Mouse (Mus musculus) left cerebral cortex, postnatal 14 days (tissue): Measurements from ENCODE around the gene Fdx1l. TPM values are rescaled to one million over a fixed set of nuclear protein-coding genes. Genes with fewer than 3 reads are reported as not detected.
A peak's percentile ranks its signal among the peaks of the same experiment; 100 is the strongest.
"Not testable (repeated sequence)": the region's sequence is repeated elsewhere in the genome, so short reads cannot be mapped to it uniquely, and the experiment has no call there.

ENCODE experiments used
- DNase-seq, 2 experiments: peaks; one replicate each; pipeline ENCODE4 v3.0.0; 2021 to 2022; ENCODE audit warnings: low spot score in 2 of 2, mixed read lengths in 1 of 2
- intact Hi-C: fragments of 180-260 bp; cut with DNase I; formaldehyde crosslinking; loops from one replicate; pipeline ENCODE4 v1.15.1; 2025
- total RNA-seq, 2 experiments: library from RNA; stranded (reverse); gene quantifications; 2 replicates each; pipeline ENCODE4 v1.2.3; 2021

Gene Fdx1l
- total RNA-seq, 2 experiments from 2014 or later, result 54.8 to 55.0 TPM

DNA sequence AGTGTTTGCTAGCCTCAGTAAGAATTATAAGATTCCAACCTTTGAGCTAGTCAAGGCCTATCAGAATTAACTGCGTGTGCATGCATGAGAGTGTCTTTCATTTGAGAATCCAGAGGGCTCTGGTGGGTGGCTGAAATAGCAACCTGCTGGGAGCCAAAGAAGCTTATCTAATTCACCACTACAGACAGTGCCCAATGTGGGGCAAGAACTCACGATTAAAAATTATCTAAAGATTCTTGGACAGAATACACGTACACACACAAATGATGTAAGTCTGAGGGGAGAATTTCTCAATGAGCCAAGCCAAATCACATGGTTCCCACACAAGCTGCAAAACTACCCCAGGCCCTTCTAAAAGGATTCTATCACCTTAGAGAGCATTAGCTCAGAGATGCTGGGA, 9.9 kb upstream of the Fdx1l start:
- no peak for DNase-seq
- intact Hi-C loops, result no loop called here

DNA sequence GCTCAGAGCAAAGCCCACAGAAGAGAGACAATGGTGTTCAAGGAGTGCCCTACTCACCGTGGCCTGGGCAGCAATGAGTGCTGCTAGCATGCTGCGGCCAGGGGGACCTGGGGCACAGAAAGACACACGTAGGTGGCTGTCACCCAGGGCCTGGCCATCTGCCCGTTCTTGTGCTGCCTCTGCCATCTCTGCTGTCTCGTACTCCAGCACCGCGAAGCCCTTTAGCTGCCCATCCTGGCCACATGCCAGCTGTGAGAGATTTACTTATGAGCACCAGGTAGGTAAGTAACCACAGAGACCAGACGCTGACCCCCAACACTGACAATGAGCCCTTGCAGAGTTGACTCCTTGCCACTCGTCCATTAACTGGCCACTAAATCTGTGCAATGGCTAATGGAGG, 7.7 kb upstream of the Fdx1l start:
- intact Hi-C loops, result no loop called here
- no peak for DNase-seq

DNA sequence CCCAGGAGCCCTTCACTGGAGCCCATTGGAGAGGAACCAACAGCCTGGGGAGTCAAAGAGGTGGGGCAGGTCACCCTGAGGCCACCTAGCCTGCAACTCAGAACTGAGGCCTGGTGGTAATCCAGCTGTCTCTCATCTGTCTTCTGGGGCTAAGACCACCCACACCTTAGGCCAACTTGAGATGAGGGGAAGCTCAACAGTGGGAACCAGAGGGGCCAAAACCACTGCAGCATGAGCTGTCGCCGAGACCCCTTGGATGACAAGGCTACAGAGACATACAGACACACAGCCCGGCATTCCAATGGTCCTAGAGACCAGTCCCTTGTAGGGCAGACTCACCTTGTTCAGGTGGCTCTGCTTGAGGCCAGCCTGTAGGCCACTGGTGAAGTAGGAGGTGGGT, 2.2 kb upstream of the Fdx1l start:
- DNase-seq, result no peak
- intact Hi-C loops, result no loop called here

DNA sequence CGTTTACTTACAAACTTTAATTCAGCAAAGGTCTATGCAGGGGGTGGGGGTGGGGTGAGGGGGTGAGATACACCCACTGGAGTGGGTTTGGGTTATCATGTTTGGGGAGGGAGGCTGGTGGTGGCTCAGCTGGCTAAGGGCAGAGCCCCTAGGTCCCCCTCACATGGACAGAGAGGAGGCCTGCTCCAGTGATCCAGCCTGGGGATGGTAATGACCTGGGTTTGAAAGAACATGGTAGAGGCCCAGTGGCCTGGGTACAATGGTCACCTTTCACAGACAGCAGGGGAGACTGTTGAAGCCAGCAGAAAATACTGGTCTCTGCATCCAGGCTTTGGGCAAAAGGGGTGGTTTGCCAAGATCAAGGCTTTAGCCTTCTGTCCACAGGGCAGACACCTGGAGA, 759 bp upstream of the Fdx1l start:
- no peak for DNase-seq
- intact Hi-C loops, result no loop called here

DNA sequence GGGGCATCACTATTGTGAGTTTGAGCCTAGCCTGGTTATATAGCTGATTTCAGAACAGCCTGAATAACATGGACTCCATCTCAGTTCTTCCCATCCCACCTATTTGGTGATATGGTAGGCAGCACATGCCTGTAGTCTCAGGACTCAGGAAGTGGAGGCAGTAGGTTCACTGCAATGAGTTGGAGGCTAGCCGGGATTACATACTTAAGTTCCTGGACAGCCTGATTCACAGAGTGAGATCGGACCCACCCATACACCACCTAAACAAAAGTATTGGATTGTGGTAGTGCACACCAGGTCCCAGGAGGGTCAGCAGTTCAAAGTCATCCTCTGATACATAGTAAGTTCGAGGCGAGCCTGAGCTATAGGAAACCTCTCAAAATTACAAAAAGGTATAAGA, 773 bp downstream of the Fdx1l start:
- intact Hi-C loops, result loop anchor here (2.0 kb wide), 1 partner anchor 40 kb away; the partner anchor contains the start of gene Icam5
- DNase-seq, result no peak

DNA sequence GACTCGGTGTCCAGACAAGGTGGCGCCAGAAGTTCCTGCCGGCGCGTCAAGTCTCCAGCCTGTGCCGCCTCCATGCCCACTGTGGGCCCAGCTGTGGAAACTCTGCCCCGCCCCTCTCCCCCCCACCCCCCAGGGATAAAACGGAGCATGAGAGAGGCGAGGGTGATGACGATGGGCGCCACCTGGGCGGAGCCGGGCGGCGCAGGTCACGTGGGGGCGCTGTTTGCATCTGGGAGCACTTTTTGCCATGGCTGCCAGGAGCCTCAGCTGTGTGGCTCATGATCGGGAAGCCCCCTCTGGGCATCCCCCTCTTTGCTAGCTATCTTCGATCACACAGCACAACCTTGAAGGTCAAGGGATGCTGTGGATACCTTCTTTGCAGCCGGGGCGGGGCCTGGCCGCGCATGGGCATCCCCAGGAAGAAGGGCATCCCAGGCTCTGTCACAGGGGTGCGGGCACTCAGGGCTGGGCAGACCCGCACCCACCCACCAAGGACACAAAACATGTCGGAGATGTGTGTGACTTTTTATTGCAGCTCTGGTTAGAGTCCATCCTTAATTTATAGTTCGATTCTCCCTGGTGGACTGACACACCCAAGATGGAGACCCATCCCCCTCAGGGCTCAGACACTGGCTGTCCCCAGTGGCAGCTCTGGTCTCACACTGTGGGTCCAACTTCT, 6.3 kb downstream of the Fdx1l start, which contains the start of gene Zglp1:
Gene Zglp1, minus strand, starts transcription at position 88 of the 679 bp plus-strand sequence.
- DNase-seq, result no peak
- intact Hi-C loops, result no loop called here

DNA sequence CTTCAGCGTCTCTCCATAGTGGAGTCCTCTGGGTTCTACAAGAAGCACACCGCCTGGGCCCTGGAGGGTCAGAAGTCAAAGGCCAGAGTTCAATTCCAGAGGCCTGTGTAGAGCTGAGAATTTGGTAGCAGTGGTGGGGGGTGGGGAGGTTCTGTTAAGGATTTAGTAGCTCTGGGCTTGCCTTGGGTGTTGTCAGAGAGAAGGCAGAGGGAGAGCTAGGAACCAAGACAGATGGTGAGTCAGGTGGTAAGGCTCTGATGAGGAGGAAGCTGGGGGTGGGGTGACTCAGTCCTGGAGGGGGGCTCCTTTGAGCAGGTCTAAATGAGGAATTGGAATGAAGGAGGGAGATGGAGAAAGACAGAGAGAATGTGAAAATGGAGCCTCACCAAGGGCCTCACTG, 10.5 kb downstream of the Fdx1l start:
- intact Hi-C loops, result no loop called here
- peak; percentile 70 to 86 for DNase-seq

DNA sequence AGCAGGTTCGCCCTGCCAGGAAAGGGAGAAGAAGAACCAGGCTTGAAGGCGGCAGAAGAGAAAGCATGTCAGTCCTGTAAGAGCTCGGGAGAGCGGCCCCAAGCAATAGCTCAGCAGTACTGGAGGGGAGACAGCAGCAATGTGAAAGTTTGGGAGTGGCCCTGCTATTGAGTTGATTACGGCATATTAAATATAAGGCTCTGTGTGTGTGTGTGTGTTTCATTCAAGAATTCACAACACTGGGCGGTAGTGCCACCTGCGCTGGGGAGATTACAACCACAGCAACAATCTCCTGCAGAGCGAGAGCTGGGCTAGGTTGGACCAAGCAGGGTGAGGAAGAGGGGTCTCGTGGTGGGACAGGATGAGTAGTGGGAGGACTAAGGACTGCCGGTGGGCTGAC, 21.8 kb downstream of the Fdx1l start:
- DNase-seq, result no peak
- intact Hi-C loops, result no loop called here

DNA sequence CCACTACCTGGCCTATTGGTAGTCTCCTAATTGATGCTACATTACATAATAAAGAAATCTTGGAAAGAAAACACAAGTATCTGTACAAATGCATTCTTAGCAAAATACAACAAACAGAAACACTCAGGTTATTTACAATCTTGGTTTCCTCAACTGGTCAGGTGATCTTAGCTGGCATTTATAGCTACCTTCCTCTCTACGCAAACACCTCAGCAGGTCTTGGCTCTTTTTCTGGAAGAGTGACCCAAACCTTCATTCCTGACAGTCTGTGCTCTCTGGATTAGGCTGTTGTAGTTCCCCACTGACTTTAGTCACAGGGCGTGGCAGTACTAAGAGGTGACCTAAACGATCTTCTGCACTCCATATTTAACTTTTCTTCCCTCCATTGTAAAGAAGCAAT, 28.2 kb downstream of the Fdx1l start:
- no peak for DNase-seq
- intact Hi-C loops, result no loop called here

DNA sequence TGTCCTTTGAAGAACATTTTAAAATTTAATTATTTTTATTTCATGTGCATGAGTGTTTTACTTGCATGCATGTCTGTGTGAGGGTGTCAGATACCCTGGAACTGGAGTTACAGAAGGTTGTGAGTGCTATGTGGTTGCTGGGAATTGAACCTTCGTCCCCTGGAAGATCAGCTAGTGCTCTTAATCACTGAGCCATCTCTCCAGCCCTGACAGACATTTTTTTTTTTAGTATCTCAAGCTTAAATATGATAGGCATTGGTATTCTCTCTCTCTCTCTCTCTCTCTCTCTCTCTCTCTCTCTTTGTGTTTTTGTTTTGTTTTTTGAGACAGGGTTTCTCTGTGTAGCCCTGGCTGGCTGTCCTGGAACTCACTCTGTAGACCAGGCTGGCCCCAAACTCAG, 28.6 kb downstream of the Fdx1l start:
- intact Hi-C loops, DNase-seq: not testable (repeated sequence)

DNA sequence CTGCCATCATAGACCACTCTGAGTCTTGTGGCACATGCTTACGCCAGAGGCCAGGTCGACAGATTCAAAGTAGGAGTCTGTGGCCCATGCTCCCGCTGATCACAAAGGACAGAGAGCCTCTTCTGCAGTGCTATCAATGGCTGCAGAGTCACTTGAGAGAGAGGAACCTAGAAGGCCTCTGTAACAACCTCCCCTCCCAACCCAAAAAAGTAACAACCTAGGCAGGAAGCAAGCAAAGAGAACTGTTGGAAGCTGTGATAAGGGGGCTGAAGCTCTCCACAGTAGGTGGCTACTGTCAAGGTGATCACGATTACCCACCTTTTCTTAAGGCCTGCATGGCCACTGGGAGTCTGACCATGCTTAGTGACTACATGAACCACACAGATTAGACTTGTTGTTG, 29.9 kb downstream of the Fdx1l start:
- intact Hi-C loops, result no loop called here
- no peak for DNase-seq

DNA sequence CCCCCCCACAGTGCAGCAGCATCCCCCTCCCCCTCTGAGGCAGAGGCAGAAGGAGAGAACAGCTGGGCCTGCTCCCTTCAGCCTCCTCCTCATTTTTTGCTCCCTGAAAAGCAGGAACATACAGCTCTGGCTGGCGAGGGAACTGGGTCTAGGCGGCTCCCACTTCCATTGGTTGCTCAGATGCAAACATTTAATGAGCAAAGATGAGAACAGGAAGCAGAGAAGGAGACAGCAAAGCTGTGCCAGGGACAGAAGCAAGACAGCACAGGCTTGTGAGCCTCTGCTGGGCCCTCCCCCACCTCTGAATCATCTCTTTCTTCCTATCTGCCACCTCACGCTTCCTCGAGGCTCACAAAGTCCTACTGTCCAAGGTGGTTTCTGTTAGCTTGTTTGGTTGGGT, 32.1 kb downstream of the Fdx1l start:
- peak; percentile 80 to 93 for DNase-seq
- intact Hi-C loops, result no loop called here

DNA sequence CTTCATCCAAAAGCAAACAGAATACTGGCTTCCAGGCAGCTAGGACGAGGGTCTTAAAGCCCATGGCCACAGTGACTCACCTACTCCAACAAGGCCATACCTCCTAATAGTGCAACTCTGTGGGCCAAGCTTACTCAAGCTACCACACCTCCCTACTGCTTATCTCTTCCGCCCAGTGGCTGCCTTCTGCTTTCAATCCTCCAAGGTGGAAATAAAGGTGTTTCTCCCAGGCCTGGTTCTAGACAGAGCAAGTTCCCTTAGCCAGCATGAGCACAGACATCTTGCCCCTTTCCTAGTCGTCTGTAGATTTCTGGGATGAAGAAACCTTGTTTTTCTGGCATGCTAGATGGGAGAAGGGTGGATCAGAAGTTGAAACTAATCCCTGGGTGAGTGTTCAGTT, 33.6 kb downstream of the Fdx1l start:
- no peak for DNase-seq
- intact Hi-C loops, result no loop called here

DNA sequence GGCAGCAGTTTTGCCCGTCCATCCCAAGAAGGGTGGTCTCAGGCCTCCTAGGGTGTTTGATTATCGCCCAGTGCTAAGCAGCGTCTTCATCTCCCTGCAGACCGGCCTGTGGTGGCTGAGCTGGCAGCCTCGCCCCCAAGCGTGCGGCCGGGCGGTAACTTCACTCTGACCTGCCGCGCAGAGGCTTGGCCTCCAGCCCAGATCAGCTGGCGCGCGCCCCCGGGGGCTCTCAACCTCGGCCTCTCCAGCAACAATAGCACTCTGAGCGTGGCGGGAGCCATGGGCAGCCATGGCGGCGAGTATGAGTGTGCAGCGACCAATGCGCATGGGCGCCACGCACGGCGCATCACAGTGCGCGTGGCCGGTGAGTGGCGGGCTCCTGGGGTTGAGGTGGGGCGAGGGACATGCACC, 35.9 kb downstream of the Fdx1l start:
- DNase-seq, result no peak
- intact Hi-C loops, result no loop called here

DNA sequence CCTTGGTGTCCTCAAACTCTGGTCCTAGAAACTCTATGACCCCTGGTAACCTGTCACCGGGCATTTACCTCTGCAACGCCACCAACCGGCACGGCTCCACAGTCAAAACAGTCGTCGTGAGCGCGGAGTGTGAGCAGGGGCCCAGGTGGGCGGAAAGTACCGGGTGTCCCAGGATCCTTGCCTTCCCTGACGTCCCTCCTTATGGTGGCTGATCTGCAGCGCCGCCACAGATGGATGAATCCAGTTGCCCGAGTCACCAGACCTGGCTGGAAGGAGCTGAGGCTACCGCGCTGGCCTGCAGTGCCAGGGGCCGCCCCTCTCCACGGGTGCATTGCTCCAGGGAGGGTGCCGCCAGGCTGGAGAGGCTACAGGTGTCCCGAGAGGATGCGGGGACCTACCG, 36.7 kb downstream of the Fdx1l start:
- no peak for DNase-seq
- intact Hi-C loops, result no loop called here

DNA sequence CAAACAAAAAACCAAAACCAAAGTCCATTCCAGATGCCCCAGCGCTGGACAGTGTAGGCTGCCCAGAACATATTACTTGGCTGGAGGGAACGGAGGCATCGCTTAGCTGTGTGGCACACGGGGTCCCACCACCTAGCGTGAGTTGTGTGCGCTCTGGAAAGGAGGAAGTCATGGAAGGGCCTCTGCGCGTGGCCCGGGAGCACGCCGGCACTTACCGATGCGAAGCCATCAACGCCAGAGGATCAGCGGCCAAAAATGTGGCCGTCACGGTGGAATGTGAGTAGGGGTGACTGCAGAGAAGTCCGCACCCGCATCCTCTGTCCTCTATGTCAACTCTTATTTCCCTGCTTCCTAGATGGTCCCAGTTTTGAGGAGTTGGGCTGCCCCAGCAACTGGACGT, 37.3 kb downstream of the Fdx1l start:
- intact Hi-C loops, result no loop called here
- no peak for DNase-seq

DNA sequence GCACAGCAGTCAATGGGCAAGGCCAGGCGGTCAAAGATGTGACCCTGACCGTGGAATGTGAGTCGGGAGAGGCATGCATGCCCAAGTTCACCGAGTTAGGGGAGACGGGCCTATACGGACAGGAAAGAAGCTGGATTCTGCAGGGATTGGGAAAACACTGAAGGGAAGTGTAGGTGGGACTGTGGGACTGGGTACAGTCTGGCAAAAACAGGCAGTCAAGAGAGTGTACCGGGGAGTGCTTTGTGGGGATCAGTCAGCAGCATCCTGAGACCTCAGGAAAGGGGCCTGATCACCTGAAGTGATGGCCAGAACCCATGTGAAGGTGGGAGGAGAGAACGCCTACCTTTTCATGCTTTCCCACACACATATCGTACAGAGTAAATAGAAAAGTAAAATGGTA, 37.8 kb downstream of the Fdx1l start:
- no peak for DNase-seq
- intact Hi-C loops, result no loop called here

DNA sequence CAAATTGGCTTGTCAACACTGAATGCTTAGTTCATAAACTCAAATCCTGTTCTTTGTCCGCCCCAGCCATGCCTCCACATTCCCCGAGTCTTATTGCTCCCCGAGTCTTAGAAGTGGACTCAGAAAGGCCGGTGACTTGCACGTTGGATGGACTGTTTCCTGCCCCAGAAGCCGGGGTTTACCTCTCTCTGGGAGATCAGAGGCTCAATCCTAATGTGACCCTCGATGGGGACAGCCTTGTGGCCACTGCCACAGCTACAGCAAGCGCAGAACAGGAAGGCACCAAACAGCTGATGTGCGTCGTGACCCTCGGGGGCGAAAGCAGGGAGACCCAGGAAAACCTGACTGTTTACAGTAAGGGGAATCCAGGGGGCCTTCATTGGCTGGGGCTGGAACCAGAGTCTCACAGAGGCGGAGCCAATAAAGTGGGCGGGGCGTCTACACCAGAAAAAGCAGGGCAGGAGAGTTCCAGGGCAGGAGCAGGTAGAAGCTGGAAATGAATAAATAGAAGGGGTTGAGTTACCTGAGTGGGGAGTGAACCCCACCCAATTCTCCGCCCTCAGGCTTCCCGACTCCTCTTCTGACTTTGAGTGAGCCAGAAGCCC, 38.8 kb downstream of the Fdx1l start:
- intact Hi-C loops, result loop anchor here (5.0 kb wide), 2 partner anchors 58 to 103 kb away; partner anchors contain the start of genes Gm38431 and Raver1
- no peak for DNase-seq

DNA sequence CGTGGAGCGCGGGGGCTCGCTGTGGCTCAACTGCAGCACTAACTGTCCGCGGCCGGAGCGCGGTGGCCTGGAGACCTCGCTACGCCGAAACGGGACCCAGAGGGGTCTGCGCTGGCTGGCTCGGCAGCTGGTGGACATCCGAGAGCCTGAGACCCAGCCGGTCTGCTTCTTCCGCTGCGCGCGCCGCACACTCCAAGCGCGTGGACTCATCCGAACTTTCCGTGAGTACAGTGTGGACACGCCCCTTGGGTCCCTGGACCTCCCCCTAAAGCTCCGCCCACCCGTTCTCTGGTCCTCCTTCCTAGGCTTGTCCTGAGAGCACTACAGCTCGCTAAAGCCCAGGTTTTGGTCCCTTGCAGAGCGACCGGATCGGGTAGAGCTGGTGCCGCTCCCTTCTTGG, 40.3 kb downstream of the Fdx1l start:
- intact Hi-C loops, result loop anchor here (2.0 to 5.0 kb wide), 3 partner anchors 40 to 104 kb away; partner anchors contain the start of genes Fdx1l, Gm38431, Gm49373 and Raver1
- peak; percentile 76 to 77 for DNase-seq

DNA sequence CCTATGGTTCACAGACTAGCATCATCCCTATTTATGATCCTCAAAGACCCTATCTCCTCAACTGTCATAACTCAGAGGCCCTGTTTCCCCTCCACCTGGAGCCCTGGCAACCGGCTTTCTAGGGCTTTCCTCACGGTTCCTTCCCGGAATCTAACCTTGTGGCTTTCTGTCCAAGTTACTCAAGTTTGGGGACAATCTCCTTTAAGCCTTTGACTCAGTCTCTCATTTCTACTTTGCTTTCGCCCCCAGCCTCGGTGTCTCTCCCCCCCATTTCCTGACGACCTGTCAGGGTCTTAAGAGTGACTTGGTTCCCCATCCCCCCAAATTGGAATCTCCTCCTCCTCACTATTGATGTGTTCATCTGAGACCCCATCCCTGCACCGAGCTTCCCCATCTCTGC, 40.9 kb downstream of the Fdx1l start:
- intact Hi-C loops, result loop anchor here (2.0 to 5.0 kb wide), 3 partner anchors 40 to 105 kb away; partner anchors contain the start of genes Fdx1l, Gm38431, Gm49373 and Raver1

DNA sequence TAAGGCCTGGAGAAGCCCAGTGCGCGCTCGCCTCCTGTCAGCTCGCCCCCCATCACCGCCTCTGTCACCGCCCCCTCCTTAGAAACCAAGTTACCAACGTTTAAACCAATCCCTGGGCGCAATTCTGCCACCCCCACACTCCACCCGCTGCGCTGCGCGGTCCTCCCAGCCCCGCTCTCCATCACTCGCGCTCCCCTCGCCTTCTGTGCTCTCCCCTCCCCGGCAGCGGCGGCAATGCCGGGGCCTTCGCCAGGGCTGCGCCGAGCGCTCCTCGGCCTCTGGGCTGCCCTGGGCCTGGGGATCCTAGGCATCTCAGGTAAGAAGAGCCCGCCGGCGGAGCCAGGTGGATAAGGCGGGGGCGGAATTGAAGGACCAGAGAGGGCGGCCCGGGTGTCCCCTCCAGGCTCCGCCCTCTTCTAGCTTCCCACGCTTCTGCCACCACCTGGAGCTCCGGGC, 41.5 kb downstream of the Fdx1l start, which contains the start of gene Icam5:
Gene Icam5, plus strand, starts transcription at position 178 of the 456 bp plus-strand sequence.
- intact Hi-C loops, result loop anchor here (2.0 to 5.0 kb wide), 3 partner anchors 41 to 105 kb away; partner anchors contain the start of genes Fdx1l, Gm38431, Gm49373 and Raver1
- peak; percentile 87 to 91 for DNase-seq

More for the DNA sequence above, 40.9 kb downstream of the Fdx1l start:
- no peak for DNase-seq
